Mouse (Mus musculus) forebrain, embryonic 13.5 days (tissue): ENCODE data around the gene Pmepa1. TPM values are rescaled to one million over a fixed set of nuclear protein-coding genes. Genes with fewer than 3 reads are reported as not detected.

Experiments
- ATAC-seq: fragments of 200-750 bp; cut with Nextera tagmentation; 2 replicates; pipeline ENCODE4 v1.8.0; 2017
- H3K27ac ChIP-seq: fragments of 300-500 bp; sonication (generic); 2 replicates; pipeline ENCODE4 v1.5.1; 2015; ENCODE audit warnings: inconsistent platforms, mild to moderate bottlenecking, moderate library complexity
- H3K27me3 ChIP-seq: fragments of 300-500 bp; sonication (generic); 2 replicates; pipeline ENCODE4 v1.6.1; 2015; ENCODE audit warnings: mild to moderate bottlenecking, inconsistent platforms
- H3K36me3 ChIP-seq: fragments of 300-500 bp; sonication (generic); 2 replicates; pipeline ENCODE4 v1.6.1; 2015; ENCODE audit warnings: mild to moderate bottlenecking, inconsistent platforms; ENCODE audit not compliant: poor library complexity, severe bottlenecking
- H3K4me1 ChIP-seq: fragments of 300-500 bp; sonication (generic); 2 replicates; pipeline ENCODE4 v1.6.1; 2015; ENCODE audit warnings: inconsistent platforms
- H3K4me2 ChIP-seq: fragments of 300-500 bp; sonication (generic); 2 replicates; pipeline ENCODE4 v1.6.1; 2015; ENCODE audit warnings: inconsistent platforms, mild to moderate bottlenecking, moderate library complexity
- H3K4me3 ChIP-seq: fragments of 300-500 bp; sonication (generic); 2 replicates; pipeline ENCODE4 v1.5.1; 2015; ENCODE audit warnings: mild to moderate bottlenecking, inconsistent platforms
- H3K9ac ChIP-seq: fragments of 300-500 bp; sonication (generic); 2 replicates; pipeline ENCODE4 v1.6.1; 2015; ENCODE audit warnings: mild to moderate bottlenecking, inconsistent platforms
- H3K9me3 ChIP-seq: fragments of 300-500 bp; sonication (generic); replicated peaks from 2 replicates; pipeline ENCODE4 v1.6.1; 2016; ENCODE audit warnings: inconsistent platforms
- WGBS: fragments of 180-500 bp; shearing (Covaris S2); methylation state at CpG from one replicate; pipeline ENCODE4 v1.1.7; 2015; 5-methylcytosine and 5-hydroxymethylcytosine counted together
- polyA plus RNA-seq: library from polyadenylated mRNA; unstranded; fragments of >200 nt; fragmentation: Nextera tagmentation; extraction: Ambion mirVana; gene quantifications from 2 replicates; pipeline ENCODE4 v1.2.1, GENCODE M21; 2015

Gene Pmepa1
- polyA plus RNA-seq: 4.6 and 5.3 TPM in 2 replicates

DNA sequence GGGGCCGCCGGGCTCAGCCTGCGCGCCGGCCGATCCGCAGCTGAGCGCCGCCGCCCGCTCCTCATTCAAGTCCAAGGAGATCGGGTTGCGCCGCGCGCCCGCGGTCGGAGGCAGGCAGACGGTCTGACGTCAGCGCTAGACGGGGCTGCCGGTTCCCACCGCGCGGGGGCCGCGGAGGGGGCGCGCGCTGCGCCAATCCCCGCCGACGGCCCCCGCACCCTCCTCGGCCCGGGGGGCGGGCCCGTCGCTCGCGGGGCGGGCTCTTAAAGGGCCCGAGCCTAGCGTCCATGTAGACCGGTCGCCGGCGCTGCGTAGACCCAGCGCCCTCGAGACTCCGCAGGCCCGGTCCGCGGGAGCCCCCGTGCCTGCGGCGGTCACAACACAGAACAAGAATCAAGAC is at the start of gene Pmepa1:
Gene Pmepa1 (minus strand): TSS at position 125 of the 400 bp plus-strand sequence.
- WGBS: under 1% methylated on average over 29 of the region's 61 CpGs
- no peaks in the 10 kb centered on the region for H3K36me3 ChIP-seq
- H3K27me3 ChIP-seq: no peaks in the 10 kb centered on the region
- no peaks in the 10 kb centered on the region for H3K9me3 ChIP-seq
- ATAC-seq: peak; percentile 96
- H3K9ac ChIP-seq: peak within 1 kb of the TSS; percentile 100
- peaks cover 50% of the 10 kb centered on the region for H3K4me1 ChIP-seq
- peak within 1 kb of the TSS; percentile 80 for H3K27ac ChIP-seq
- peak within 1 kb of the TSS; percentile 98 for H3K4me3 ChIP-seq
- peak within 1 kb of the TSS; percentile 84 for H3K4me2 ChIP-seq

DNA sequence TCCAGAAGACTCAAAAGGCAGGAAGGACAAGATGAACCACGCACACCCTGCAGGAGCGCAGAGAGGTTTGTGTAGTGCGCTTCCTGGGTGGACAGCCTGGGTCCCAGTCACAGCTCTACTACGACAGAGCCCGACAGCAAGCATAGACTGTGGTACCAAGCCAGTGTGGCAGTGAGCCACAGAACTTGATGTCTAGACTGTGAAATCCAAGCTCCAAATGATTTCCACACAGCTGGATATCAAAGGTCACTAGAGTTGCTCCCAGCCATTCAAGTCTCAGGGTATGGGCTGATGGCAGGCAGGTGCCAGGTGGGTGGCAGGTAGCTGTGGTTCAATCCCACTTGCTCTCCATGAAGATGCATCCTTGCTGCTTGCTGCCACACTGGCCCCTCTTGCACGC is 45.4 kb upstream of the Pmepa1 start:
- no peak overlapping the region for H3K9ac ChIP-seq
- no peak overlapping the region for H3K4me2 ChIP-seq
- H3K27me3 ChIP-seq: no peaks in the 10 kb centered on the region
- 84% methylated on average over 6 of the region's 6 CpGs for WGBS
- no peaks in the 10 kb centered on the region for H3K36me3 ChIP-seq
- no peak overlapping the region for H3K4me3 ChIP-seq
- no peaks in the 10 kb centered on the region for H3K9me3 ChIP-seq
- no peaks in the 10 kb centered on the region for H3K4me1 ChIP-seq
- H3K27ac ChIP-seq: no peak overlapping the region
- ATAC-seq: no peak

DNA sequence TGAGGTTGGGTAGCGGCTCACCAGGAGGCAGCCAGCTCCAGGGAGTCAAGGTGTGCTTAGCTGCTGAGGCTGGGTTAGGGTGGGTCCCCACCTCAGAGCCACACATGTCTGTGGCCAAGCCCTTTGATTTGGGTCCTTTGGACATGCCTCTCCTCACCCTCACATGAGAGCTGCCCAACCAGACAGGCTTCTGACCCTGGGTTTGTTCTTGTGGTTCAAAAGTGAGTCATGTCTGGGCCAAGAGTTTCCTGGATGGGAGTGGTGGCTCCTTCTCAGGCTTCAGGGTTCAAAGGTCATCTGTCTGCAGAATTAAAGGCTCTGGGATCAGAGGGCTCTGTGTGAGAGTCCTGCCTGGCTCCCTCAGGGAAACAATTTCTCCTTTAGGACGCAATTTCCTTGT is 44.9 kb upstream of the Pmepa1 start:
- Histone ChIP-seq H3K4me3 (no peak overlapping the region), H3K27ac (no peak overlapping the region), H3K27me3 (no peaks in the 10 kb centered on the region), H3K36me3 (no peaks in the 10 kb centered on the region), H3K4me2 (no peak overlapping the region), H3K9ac (no peak overlapping the region), H3K9me3 (no peaks in the 10 kb centered on the region), H3K4me1 (no peaks in the 10 kb centered on the region)
- WGBS: 89% methylated on average over 2 of the region's 2 CpGs
- no peak for ATAC-seq

DNA sequence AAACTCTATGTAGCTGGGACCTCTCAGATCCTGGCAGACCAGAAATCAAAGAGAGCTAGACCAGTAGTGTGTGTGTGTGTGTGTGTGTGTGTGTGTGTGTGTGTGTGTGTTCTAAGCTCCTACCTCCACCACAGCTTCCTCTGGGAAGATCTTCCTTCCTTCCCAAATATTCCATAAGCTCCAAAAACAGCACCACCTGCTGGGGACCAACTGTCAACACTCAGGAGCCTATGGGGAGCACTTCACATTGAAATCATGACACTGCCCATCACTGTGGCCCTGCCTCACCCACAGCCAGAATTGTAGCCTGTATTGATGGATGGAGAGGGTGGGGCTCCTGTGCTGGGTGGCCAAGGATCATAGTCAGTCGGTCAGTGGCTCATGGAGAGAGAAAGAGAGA is 38.0 kb upstream of the Pmepa1 start:
- no peaks in the 10 kb centered on the region for H3K27me3 ChIP-seq
- no peak overlapping the region for H3K4me2 ChIP-seq
- no peak overlapping the region for H3K27ac ChIP-seq
- H3K9ac ChIP-seq: no peak overlapping the region
- H3K9me3 ChIP-seq: no peaks in the 10 kb centered on the region
- H3K4me3 ChIP-seq: no peak overlapping the region
- H3K4me1 ChIP-seq: no peaks in the 10 kb centered on the region
- no CpG with 5 or more reads among the region's 1 CpGs for WGBS
- ATAC-seq: no peak
- no peaks in the 10 kb centered on the region for H3K36me3 ChIP-seq

DNA sequence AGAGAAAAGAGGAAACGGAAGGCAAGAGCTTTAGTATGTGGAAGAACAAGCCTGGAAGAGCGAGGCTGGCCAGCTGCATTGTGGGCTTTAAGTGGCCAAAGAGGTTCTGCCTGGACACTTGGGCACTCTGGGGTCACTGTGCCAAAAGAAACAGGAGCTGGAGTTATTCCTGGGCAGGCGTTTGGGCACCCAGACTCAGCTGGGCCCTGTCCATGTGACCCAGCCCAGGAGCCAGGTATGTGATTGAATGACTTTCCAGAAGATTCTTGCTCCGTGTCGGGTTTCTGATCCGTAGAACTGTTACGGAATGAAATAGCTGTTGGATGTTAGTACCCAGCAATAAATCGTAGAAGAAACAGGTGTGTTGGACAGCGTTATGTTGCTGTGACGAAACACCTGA is 32.2 kb upstream of the Pmepa1 start:
- no peak overlapping the region for H3K4me3 ChIP-seq
- no peaks in the 10 kb centered on the region for H3K36me3 ChIP-seq
- H3K27me3 ChIP-seq: peaks cover 7% of the 10 kb centered on the region; the same call in 1 of the 2 replicates
- H3K9ac ChIP-seq: no peak overlapping the region
- H3K9me3 ChIP-seq: no peaks in the 10 kb centered on the region
- H3K4me2 ChIP-seq: no peak overlapping the region
- H3K4me1 ChIP-seq: peaks cover 21% of the 10 kb centered on the region
- WGBS: 96% methylated on average over 10 of the region's 10 CpGs
- ATAC-seq: no peak
- no peak overlapping the region for H3K27ac ChIP-seq

DNA sequence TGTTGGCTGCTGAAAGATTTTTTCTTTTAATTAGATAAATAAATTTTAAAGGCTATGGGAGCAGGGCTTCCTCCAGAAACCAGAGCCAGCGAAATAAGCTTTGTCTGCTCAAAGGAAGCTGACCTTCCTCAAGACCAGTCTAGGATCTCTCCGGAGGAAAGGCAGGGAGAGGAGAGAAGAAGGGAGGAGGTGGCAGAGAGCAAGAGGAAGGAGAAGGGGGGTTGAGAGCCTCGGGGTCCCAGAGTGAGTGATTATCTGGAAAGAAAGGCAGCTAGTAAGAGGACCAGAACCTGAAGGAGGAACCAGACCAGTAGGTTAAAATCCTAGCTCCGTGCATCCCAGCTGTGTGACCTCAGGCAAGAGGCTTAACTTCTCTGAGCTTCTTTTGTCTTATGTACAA is 31.7 kb upstream of the Pmepa1 start:
- Histone ChIP-seq H3K9me3 (no peaks in the 10 kb centered on the region), H3K27ac (peak overlapping the region; percentile 76), H3K4me3 (no peak overlapping the region), H3K4me1 (peaks cover 21% of the 10 kb centered on the region), H3K9ac (peak overlapping the region; percentile 30; the same call in 1 of the 2 replicates), H3K4me2 (peak overlapping the region; percentile 54), H3K27me3 (peaks cover 7% of the 10 kb centered on the region; the same call in 1 of the 2 replicates), H3K36me3 (no peaks in the 10 kb centered on the region)
- 17% methylated on average over 4 of the region's 4 CpGs for WGBS
- peak; percentile 1 for ATAC-seq

DNA sequence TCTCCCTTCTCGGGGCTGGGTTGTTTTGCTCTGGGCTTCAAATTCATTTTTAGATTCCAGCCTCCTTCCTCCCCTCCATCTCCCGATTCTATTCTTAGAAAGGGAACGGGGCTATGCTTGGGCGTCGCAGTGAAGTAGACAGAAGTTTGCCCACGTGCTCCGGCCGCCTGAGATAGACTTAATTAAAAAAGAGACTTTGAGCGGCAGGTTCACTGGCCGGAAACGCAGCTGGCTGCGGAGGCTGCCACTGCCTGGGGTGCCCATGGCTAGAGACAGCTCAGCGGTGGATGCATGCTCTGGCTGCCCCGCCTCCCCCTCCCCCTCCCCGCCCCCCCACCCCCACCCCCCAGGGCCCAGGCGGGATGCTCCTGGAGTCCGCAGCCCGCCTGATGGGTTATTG is 31.2 kb upstream of the Pmepa1 start:
- Histone ChIP-seq H3K9ac (no peak overlapping the region), H3K27ac (peak overlapping the region; percentile 76)

DNA sequence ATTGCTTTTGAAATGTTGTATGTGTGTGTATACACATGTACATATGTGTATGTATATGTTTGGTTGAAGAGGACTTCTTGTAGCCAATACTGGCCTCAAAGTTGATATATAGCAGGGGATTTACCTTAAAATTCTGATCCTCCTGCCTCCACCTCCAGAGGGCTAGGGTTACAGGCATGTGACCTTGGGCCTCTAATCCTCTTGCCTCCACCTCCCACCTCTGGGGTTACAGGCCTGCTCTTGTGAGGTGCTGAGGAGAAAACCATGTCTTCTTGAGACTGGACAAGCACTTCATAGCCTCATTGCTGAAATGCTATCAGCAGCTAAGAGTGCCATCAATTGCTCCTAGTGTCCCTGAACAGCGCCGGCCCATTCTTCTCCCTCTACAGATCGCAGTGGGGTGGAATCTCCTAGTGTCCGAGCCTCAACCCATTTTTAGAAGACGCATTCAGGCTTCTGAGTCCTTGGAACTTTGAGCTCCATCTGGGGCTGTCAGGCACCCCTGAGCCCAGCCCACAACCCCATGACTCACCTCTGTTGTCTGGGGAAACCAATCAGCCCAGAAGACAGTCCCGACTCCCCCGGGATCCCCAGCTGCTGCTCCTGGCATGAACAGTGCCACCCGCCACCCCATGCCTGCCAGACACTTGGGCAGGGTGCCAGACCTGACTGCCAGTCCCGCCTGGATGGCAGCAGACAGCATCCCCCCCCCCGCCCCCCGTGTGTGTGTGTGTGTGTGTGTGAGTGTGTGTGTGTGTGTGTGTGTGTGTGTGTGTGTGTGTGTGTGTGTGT is 30.6 kb upstream of the Pmepa1 start:
- Histone ChIP-seq H3K4me3 (no peak overlapping the region), H3K27me3 (peaks cover 7% of the 10 kb centered on the region; the same call in 1 of the 2 replicates), H3K4me2 (peak overlapping the region; percentile 54), H3K4me1 (peaks cover 21% of the 10 kb centered on the region), H3K9ac (0 out of 2 replicates have a peak overlapping the region, but pooled peaks have one; percentile 30), H3K27ac (peak overlapping the region; percentile 76), H3K36me3 (no peaks in the 10 kb centered on the region), H3K9me3 (no peaks in the 10 kb centered on the region)
- WGBS: 27% methylated on average over 9 of the region's 11 CpGs
- peak; percentile 96 for ATAC-seq

More for the DNA sequence above, 31.2 kb upstream of the Pmepa1 start:
- no peaks in the 10 kb centered on the region for H3K9me3 ChIP-seq
- peaks cover 7% of the 10 kb centered on the region; the same call in 1 of the 2 replicates for H3K27me3 ChIP-seq
- WGBS: 0% methylated on average over 17 of the region's 18 CpGs
- peak overlapping the region; percentile 21 for H3K4me3 ChIP-seq
- no peaks in the 10 kb centered on the region for H3K36me3 ChIP-seq
- peak; percentile 80 for ATAC-seq
- peaks cover 21% of the 10 kb centered on the region for H3K4me1 ChIP-seq
- H3K4me2 ChIP-seq: peak overlapping the region; percentile 54

DNA sequence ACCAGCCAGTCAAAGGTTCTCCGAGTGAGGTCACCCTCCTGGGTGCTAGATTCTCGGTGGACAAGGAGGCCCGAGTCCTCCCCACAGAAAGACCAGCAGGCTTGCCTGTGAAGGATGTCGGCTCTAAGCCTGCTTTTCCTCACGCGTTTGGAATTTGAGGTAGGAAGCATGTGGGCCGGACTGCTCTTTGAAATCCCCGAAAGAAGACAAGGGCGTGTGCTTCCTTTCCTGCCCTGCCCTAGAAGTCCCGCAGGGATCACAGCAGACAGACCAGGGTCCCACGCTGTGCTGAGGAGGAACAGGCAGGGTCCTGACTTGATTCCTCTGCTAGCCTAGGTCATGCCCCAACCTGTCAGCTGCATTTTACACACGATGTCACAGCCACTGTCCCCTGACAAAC is 28.7 kb upstream of the Pmepa1 start:
- WGBS: 66% methylated on average over 12 of the region's 12 CpGs

DNA sequence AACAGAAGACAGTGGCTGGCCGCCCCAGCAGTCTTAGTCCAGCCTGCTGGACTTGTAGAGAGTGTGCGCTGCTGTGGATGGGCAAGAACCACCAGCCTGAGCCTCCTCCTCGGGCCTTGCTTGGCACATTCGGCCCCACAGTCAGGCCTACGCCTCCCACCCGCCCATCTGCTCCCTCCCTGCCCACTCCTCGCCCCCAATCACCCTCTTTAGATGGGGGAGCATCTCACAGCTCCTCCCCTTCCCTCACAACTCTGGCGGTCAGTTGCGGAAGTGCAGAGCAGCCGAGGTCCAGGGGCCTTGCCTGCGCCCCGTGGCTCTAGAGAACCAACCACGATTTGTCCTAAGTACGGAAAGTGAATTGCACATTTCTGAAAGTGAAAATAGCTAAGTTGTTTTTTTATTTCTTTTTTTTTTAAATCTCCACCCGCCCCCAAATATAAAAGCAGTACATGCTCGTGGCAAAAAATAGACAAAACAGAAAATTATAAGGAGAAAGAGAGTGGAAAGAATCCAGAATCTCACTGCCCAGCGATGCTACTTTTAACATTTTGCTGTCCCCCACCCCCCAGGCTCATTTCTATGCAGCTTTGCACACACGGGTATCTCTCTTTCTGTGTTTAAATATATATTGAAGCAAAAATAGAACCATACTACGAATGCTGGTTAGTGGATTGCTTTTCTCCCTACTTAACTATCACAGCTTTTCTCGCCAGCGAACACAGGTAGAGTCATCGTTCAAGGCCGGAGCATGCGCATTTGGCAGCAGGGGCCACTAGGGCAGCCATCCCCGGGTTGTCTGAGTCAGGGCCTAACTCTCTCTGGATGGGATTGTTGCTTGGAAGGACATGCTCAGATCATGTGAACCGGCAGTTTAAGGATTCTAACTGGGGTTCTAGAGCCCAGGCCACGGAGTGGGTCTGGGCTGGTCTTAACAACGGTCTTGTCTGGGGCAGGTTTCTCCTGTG is 24.6 kb upstream of the Pmepa1 start:
- H3K4me1 ChIP-seq: no peaks in the 10 kb centered on the region
- no peak overlapping the region for H3K4me3 ChIP-seq
- H3K9ac ChIP-seq: no peak overlapping the region
- H3K9me3 ChIP-seq: 0 out of 2 replicates have a peak, but pooled peaks cover 9% of the 10 kb centered on the region
- no peak overlapping the region for H3K27ac ChIP-seq
- H3K27me3 ChIP-seq: peaks cover 7% of the 10 kb centered on the region; the same call in 1 of the 2 replicates
- WGBS: 73% methylated on average over 28 of the region's 28 CpGs
- peak; percentile 30; the same call in 1 of the 2 replicates for ATAC-seq
- H3K36me3 ChIP-seq: no peaks in the 10 kb centered on the region
- H3K4me2 ChIP-seq: no peak overlapping the region

More for the DNA sequence above, 28.7 kb upstream of the Pmepa1 start:
- Histone ChIP-seq H3K4me2 (no peak overlapping the region), H3K4me3 (no peak overlapping the region), H3K27ac (no peak overlapping the region), H3K9me3 (no peaks in the 10 kb centered on the region), H3K4me1 (peaks cover 21% of the 10 kb centered on the region), H3K9ac (no peak overlapping the region), H3K27me3 (peaks cover 7% of the 10 kb centered on the region; the same call in 1 of the 2 replicates), H3K36me3 (no peaks in the 10 kb centered on the region)
- no peak for ATAC-seq

DNA sequence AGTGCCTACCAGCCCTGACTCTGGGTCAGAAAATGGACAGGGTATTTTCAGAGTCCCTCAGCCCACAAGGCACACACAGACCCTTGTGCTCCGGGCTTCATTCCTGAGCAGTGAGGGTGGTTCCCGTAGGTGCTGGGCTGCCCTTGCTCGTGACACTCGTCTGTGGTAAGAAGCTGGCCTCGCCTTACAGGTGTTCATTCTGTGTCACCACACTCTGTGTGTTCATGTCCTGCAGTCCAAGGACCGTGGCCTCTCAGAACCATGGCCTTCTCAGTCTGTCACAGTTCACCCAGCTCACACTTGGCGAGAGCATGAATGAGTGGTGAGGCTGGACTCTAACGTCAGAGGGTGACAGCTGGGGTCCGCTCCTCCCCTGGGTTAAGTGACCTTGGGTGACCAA is 20.1 kb upstream of the Pmepa1 start:
- Histone ChIP-seq H3K4me3 (no peak overlapping the region), H3K4me2 (no peak overlapping the region), H3K36me3 (no peaks in the 10 kb centered on the region), H3K27ac (no peak overlapping the region), H3K9ac (no peak overlapping the region), H3K4me1 (no peaks in the 10 kb centered on the region), H3K27me3 (no peaks in the 10 kb centered on the region), H3K9me3 (0 out of 2 replicates have a peak, but pooled peaks cover 9% of the 10 kb centered on the region)
- no peak for ATAC-seq
- WGBS: 90% methylated on average over 9 of the region's 9 CpGs

DNA sequence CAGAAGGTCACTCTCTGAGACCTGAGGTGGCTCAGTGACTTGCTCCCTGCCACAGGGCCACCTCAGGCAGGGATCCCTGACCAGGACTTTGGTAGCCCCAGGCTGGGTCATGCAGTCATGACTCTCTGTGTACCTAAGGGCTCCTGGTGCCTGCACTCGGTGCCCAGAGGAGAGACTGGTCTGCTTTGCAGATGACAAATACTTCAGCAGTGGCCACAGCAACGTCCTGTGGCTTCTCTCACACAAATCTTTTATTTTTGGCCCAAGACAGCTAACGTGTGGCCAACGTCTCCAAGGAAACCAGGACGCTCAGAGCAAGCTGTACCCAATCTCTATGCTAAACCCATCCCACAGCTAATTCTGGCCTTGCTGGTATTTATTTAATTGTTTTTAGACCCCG is 16.7 kb upstream of the Pmepa1 start:
- Histone ChIP-seq H3K4me2 (no peak overlapping the region), H3K27ac (no peak overlapping the region), H3K4me1 (no peaks in the 10 kb centered on the region), H3K36me3 (no peaks in the 10 kb centered on the region), H3K9me3 (no peaks in the 10 kb centered on the region), H3K9ac (no peak overlapping the region), H3K4me3 (no peak overlapping the region), H3K27me3 (no peaks in the 10 kb centered on the region)
- whole genome bisulfite sequencing: 67% methylated on average over 6 of the region's 6 CpGs
- ATAC-seq: no peak
